Mouse (Mus musculus) erythroblast, embryonic 14.5 days (primary cell): ENCODE measurements around the gene Hnrnpk.

Experiments used
- GATA1 ChIP-seq: IDR thresholded peaks from 2 replicates; pipeline ENCODE4 v1.6.1; 2012; ENCODE audit warnings: low read length, inconsistent platforms, mixed read lengths
- TAL1 ChIP-seq: IDR thresholded peaks from 3 replicates; pipeline ENCODE4 v1.6.1; 2012; ENCODE audit warnings: low read length, inconsistent platforms, mixed read lengths

DNA sequence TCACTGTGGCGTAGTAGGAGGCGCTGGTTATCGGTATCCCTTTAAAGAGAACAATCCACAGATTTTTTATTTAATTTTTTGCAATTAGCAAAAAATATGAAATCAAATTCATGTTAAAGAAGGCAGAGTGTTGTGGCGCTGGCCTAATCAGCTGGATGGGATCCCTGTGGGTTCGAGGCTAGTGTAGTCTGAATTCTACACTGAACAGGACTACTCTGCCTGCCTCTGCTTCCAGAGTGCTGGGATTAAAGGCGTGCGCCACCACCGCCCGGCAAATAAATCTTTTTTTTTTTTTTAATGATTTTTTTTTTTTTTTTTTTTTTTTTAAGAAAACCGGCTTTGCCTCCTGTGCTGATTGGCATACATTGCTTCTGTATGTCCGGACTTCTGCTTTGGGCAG, 18.8 kb downstream of the Hnrnpk start:
- TF ChIP-seq TAL1 (no peak), GATA1 (no peak)
